Mouse (Mus musculus): Measurements from ENCODE around the gene Ms4a4d. TPM values are rescaled to one million over a fixed set of nuclear protein-coding genes. Genes with fewer than 3 reads are reported as not detected.
"Not testable (repeated sequence)": the region's sequence is repeated elsewhere in the genome, so short reads cannot be mapped to it uniquely, and the experiment has no call there.

Gene Ms4a4d
- 2.3 and 3.5 TPM in 2 replicates for polyA plus RNA-seq (2015; fragmentation: Nextera tagmentation; extraction: Ambion mirVana)

GRCm38 (mm10) chr19:11536593-11536992, at the start of gene Ms4a4d:
Gene Ms4a4d (plus strand): TSS chr19:11536801.
- no peaks in the 10 kb centered on the region for H3K27me3 ChIP-seq (replicated peaks)
- no peak within 1 kb of the TSS for H3K9ac ChIP-seq
- WGBS = 12% methylated on average over 7 of the region's 7 CpGs
- no peaks in the 10 kb centered on the region for H3K36me3 ChIP-seq
- ATAC-seq (ENCODE audit: insufficient read depth, low FRiP score, low read depth) = no peak
- H3K9me3 ChIP-seq = no peaks in the 10 kb centered on the region
- H3K27ac ChIP-seq = no peak within 1 kb of the TSS
- no peak within 1 kb of the TSS for H3K4me3 ChIP-seq (replicated peaks)
- H3K4me2 ChIP-seq = no peak within 1 kb of the TSS
- H3K4me1 ChIP-seq = peaks cover 4% of the 10 kb centered on the region; the same call in 1 of the 2 replicates

- Histone ChIP-seq H3K9me3 (no peaks in the 10 kb centered on the region), H3K9ac (no peak overlapping the region), H3K4me1 (no peaks in the 10 kb centered on the region), H3K27ac (no peak overlapping the region), H3K27me3 (replicated peaks) (no peaks in the 10 kb centered on the region), H3K36me3 (no peaks in the 10 kb centered on the region), H3K4me2 (no peak overlapping the region), H3K4me3 (replicated peaks) (no peak overlapping the region)
- no peak for ATAC-seq (ENCODE audit: insufficient read depth, low FRiP score, low read depth)
- 64% methylated on average over 4 of the region's 4 CpGs for WGBS
Measured at GRCm38 (mm10) chr19:11491406-11492189, 45.0 kb upstream of the Ms4a4d start.

GRCm38 (mm10) chr19:11492671-11493070, 43.9 kb upstream of the Ms4a4d start:
- Histone ChIP-seq H3K9me3 (no peaks in the 10 kb centered on the region), H3K4me1 (no peaks in the 10 kb centered on the region), H3K27me3 (replicated peaks) (no peaks in the 10 kb centered on the region), H3K9ac (no peak overlapping the region), H3K4me2 (no peak overlapping the region), H3K36me3 (no peaks in the 10 kb centered on the region), H3K27ac (no peak overlapping the region), H3K4me3 (replicated peaks) (no peak overlapping the region)
- ATAC-seq (ENCODE audit: insufficient read depth, low FRiP score, low read depth) = no peak
- 91% methylated on average over 1 of the region's 1 CpGs for WGBS

- WGBS = 56% methylated on average over 3 of the region's 3 CpGs
Measured at GRCm38 (mm10) chr19:11494519-11494918, 42.1 kb upstream of the Ms4a4d start.

GRCm38 (mm10) chr19:11496361-11496760, 40.2 kb upstream of the Ms4a4d start:
- Histone ChIP-seq H3K4me2 (no peak overlapping the region), H3K36me3 (no peaks in the 10 kb centered on the region), H3K4me3 (replicated peaks) (no peak overlapping the region), H3K9me3 (no peaks in the 10 kb centered on the region), H3K9ac (no peak overlapping the region), H3K27ac (no peak overlapping the region), H3K27me3 (replicated peaks) (no peaks in the 10 kb centered on the region), H3K4me1 (no peaks in the 10 kb centered on the region)
- no peak for ATAC-seq (ENCODE audit: insufficient read depth, low FRiP score, low read depth)
- 76% methylated on average over 6 of the region's 6 CpGs for WGBS

More at GRCm38 (mm10) chr19:11494519-11494918, 42.1 kb upstream of the Ms4a4d start:
- Histone ChIP-seq H3K9ac (no peak overlapping the region), H3K4me1 (no peaks in the 10 kb centered on the region), H3K4me2 (no peak overlapping the region), H3K4me3 (replicated peaks) (no peak overlapping the region), H3K27ac (no peak overlapping the region), H3K27me3 (replicated peaks) (no peaks in the 10 kb centered on the region), H3K9me3 (no peaks in the 10 kb centered on the region), H3K36me3 (no peaks in the 10 kb centered on the region)
- no peak for ATAC-seq (ENCODE audit: insufficient read depth, low FRiP score, low read depth)

GRCm38 (mm10) chr19:11497300-11497699, 39.3 kb upstream of the Ms4a4d start:
- H3K4me3 ChIP-seq (replicated peaks); H3K4me2 ChIP-seq; H3K9me3 ChIP-seq; H3K9ac ChIP-seq; H3K36me3 ChIP-seq; H3K27me3 ChIP-seq (replicated peaks); H3K27ac ChIP-seq; H3K4me1 ChIP-seq; ATAC-seq (ENCODE audit: insufficient read depth, low FRiP score, low read depth): not testable (repeated sequence)
- WGBS = 83% methylated on average over 1 of the region's 1 CpGs

GRCm38 (mm10) chr19:11500796-11501195, 35.8 kb upstream of the Ms4a4d start:
- Histone ChIP-seq H3K4me3 (replicated peaks) (no peak overlapping the region), H3K27ac (no peak overlapping the region), H3K4me2 (no peak overlapping the region), H3K36me3 (no peaks in the 10 kb centered on the region), H3K9ac (no peak overlapping the region), H3K27me3 (replicated peaks) (no peaks in the 10 kb centered on the region), H3K9me3 (no peaks in the 10 kb centered on the region), H3K4me1 (no peaks in the 10 kb centered on the region)
- no peak for ATAC-seq (ENCODE audit: insufficient read depth, low FRiP score, low read depth)
- WGBS = 76% methylated on average over 1 of the region's 1 CpGs

- no peaks in the 10 kb centered on the region for H3K9me3 ChIP-seq
- no peak overlapping the region for H3K4me2 ChIP-seq
- ATAC-seq (ENCODE audit: insufficient read depth, low FRiP score, low read depth) = no peak
- H3K4me3 ChIP-seq (replicated peaks) = no peak overlapping the region
- H3K36me3 ChIP-seq = no peaks in the 10 kb centered on the region
- WGBS = 80% methylated on average over 4 of the region's 4 CpGs
- H3K27me3 ChIP-seq (replicated peaks) = no peaks in the 10 kb centered on the region
- no peaks in the 10 kb centered on the region for H3K4me1 ChIP-seq
- no peak overlapping the region for H3K27ac ChIP-seq
- H3K9ac ChIP-seq = no peak overlapping the region
Measured at GRCm38 (mm10) chr19:11501326-11501725, 35.3 kb upstream of the Ms4a4d start.

GRCm38 (mm10) chr19:11504857-11505256, 31.7 kb upstream of the Ms4a4d start:
- Histone ChIP-seq H3K27me3 (replicated peaks) (no peaks in the 10 kb centered on the region), H3K36me3 (no peaks in the 10 kb centered on the region), H3K4me2 (no peak overlapping the region), H3K9me3 (no peaks in the 10 kb centered on the region), H3K9ac (no peak overlapping the region), H3K27ac (no peak overlapping the region), H3K4me3 (replicated peaks) (no peak overlapping the region), H3K4me1 (no peaks in the 10 kb centered on the region)
- 71% methylated on average over 1 of the region's 1 CpGs for WGBS
- no peak for ATAC-seq (ENCODE audit: insufficient read depth, low FRiP score, low read depth)

GRCm38 (mm10) chr19:11513458-11513857, 23.1 kb upstream of the Ms4a4d start:
- H3K27me3 ChIP-seq (replicated peaks) = no peaks in the 10 kb centered on the region
- H3K4me1 ChIP-seq = no peaks in the 10 kb centered on the region
- H3K36me3 ChIP-seq = no peaks in the 10 kb centered on the region
- H3K4me3 ChIP-seq (replicated peaks) = no peak overlapping the region
- ATAC-seq (ENCODE audit: insufficient read depth, low FRiP score, low read depth) = no peak
- H3K4me2 ChIP-seq = no peak overlapping the region
- 55% methylated on average over 1 of the region's 1 CpGs for WGBS
- H3K9me3 ChIP-seq = no peaks in the 10 kb centered on the region
- H3K27ac ChIP-seq = no peak overlapping the region
- no peak overlapping the region for H3K9ac ChIP-seq

- Histone ChIP-seq H3K27ac (no peak within 1 kb of the TSS), H3K9me3 (no peaks in the 10 kb centered on the region)
- ATAC-seq (ENCODE audit: insufficient read depth, low FRiP score, low read depth) = no peak
Measured at GRCm38 (mm10) chr19:11516246-11516645, 20.4 kb upstream of the Ms4a4d start, which contains the start of gene Ms4a6b. Gene Ms4a6b (plus strand): TSS chr19:11516512.

GRCm38 (mm10) chr19:11516845-11517244, 19.8 kb upstream of the Ms4a4d start:
- ATAC-seq (ENCODE audit: insufficient read depth, low FRiP score, low read depth) = no peak
- no peaks in the 10 kb centered on the region for H3K36me3 ChIP-seq
- H3K4me3 ChIP-seq (replicated peaks) = no peak overlapping the region
- no peak overlapping the region for H3K27ac ChIP-seq
- 49% methylated on average over 4 of the region's 4 CpGs for WGBS
- H3K4me2 ChIP-seq = no peak overlapping the region
- no peaks in the 10 kb centered on the region for H3K4me1 ChIP-seq
- H3K9me3 ChIP-seq = no peaks in the 10 kb centered on the region
- no peak overlapping the region for H3K9ac ChIP-seq
- H3K27me3 ChIP-seq (replicated peaks) = no peaks in the 10 kb centered on the region

More at GRCm38 (mm10) chr19:11516246-11516645, 20.4 kb upstream of the Ms4a4d start, which contains the start of gene Ms4a6b:
- H3K4me3 ChIP-seq (replicated peaks) = no peak within 1 kb of the TSS
- H3K27me3 ChIP-seq (replicated peaks) = no peaks in the 10 kb centered on the region
- no peak within 1 kb of the TSS for H3K4me2 ChIP-seq
- no peaks in the 10 kb centered on the region for H3K4me1 ChIP-seq
- no peaks in the 10 kb centered on the region for H3K36me3 ChIP-seq
- H3K9ac ChIP-seq = no peak within 1 kb of the TSS
